Mouse (Mus musculus) forebrain, embryonic 13.5 days (tissue): ENCODE measurements around the gene Arhgap15. TPM values are rescaled to one million over a fixed set of nuclear protein-coding genes. Genes with fewer than 3 reads are reported as not detected.

Experiments
- ATAC-seq: fragments of 200-750 bp; cut with Nextera tagmentation; 2 replicates; pipeline ENCODE4 v1.8.0; 2017
- H3K27ac ChIP-seq: fragments of 300-500 bp; sonication (generic); 2 replicates; pipeline ENCODE4 v1.5.1; 2015; ENCODE audit warnings: inconsistent platforms, mild to moderate bottlenecking, moderate library complexity
- H3K27me3 ChIP-seq: fragments of 300-500 bp; sonication (generic); 2 replicates; pipeline ENCODE4 v1.6.1; 2015; ENCODE audit warnings: mild to moderate bottlenecking, inconsistent platforms
- H3K36me3 ChIP-seq: fragments of 300-500 bp; sonication (generic); 2 replicates; pipeline ENCODE4 v1.6.1; 2015; ENCODE audit warnings: mild to moderate bottlenecking, inconsistent platforms; ENCODE audit not compliant: poor library complexity, severe bottlenecking
- H3K4me1 ChIP-seq: fragments of 300-500 bp; sonication (generic); 2 replicates; pipeline ENCODE4 v1.6.1; 2015; ENCODE audit warnings: inconsistent platforms
- H3K4me2 ChIP-seq: fragments of 300-500 bp; sonication (generic); 2 replicates; pipeline ENCODE4 v1.6.1; 2015; ENCODE audit warnings: inconsistent platforms, mild to moderate bottlenecking, moderate library complexity
- H3K4me3 ChIP-seq: fragments of 300-500 bp; sonication (generic); 2 replicates; pipeline ENCODE4 v1.5.1; 2015; ENCODE audit warnings: mild to moderate bottlenecking, inconsistent platforms
- H3K9ac ChIP-seq: fragments of 300-500 bp; sonication (generic); 2 replicates; pipeline ENCODE4 v1.6.1; 2015; ENCODE audit warnings: mild to moderate bottlenecking, inconsistent platforms
- H3K9me3 ChIP-seq: fragments of 300-500 bp; sonication (generic); replicated peaks from 2 replicates; pipeline ENCODE4 v1.6.1; 2016; ENCODE audit warnings: inconsistent platforms
- WGBS: fragments of 180-500 bp; shearing (Covaris S2); methylation state at CpG from one replicate; pipeline ENCODE4 v1.1.7; 2015; 5-methylcytosine and 5-hydroxymethylcytosine counted together
- polyA plus RNA-seq: library from polyadenylated mRNA; unstranded; fragments of >200 nt; fragmentation: Nextera tagmentation; extraction: Ambion mirVana; gene quantifications from 2 replicates; pipeline ENCODE4 v1.2.1, GENCODE M21; 2015

Arhgap15 gene
- polyA plus RNA-seq, 1 experiment from 2014 or later: 0.68 TPM

DNA sequence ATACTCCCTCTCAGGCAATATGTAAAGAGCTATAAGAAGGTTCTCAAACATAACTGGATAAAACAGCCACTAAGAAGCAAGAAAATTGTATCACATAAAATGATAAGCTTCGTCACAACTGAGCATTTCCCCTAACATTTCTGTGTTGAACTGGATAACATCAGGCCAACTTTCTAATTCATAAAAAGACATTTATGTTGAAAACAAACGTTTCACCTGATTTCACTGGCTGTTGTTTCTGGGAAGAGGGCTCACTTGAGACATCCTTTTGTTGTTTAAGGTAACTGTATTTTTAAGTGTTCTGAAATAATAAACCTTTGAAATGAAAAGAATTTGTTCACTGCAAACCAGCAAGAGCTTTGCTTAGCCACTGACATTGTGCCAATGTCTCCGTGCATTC lies 697 bp downstream of the Arhgap15 start:
- WGBS: 83% methylated on average over 3 of the region's 3 CpGs
- H3K27ac ChIP-seq: no peak overlapping the region
- no peak overlapping the region for H3K4me3 ChIP-seq
- no peaks in the 10 kb centered on the region for H3K27me3 ChIP-seq
- no peak overlapping the region for H3K9ac ChIP-seq
- no peaks in the 10 kb centered on the region for H3K4me1 ChIP-seq
- H3K9me3 ChIP-seq: no peaks in the 10 kb centered on the region
- no peaks in the 10 kb centered on the region for H3K36me3 ChIP-seq
- ATAC-seq: no peak
- no peak overlapping the region for H3K4me2 ChIP-seq

DNA sequence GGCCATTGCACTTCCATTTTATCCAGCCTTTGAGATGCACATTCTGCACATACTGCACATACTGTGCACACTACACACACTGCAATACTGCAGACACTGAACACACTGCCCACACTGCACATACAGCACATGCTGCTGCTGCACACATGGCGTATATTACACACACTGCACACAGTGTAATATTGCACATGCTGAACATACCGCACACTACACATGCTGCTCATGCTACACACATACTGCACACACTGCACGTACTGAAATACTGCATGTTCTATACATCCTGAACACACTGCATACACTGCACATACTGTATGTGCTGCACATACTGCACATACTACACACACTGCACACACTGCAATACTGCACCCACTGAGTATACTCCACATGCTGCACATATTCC lies 7.3 kb downstream of the Arhgap15 start:
- ATAC-seq: no peak
- H3K9ac ChIP-seq: no peak overlapping the region
- whole genome bisulfite sequencing: 95% methylated on average over 3 of the region's 3 CpGs
- no peaks in the 10 kb centered on the region for H3K27me3 ChIP-seq
- H3K4me2 ChIP-seq: no peak overlapping the region
- H3K9me3 ChIP-seq: no peaks in the 10 kb centered on the region
- no peak overlapping the region for H3K27ac ChIP-seq
- no peaks in the 10 kb centered on the region for H3K36me3 ChIP-seq
- H3K4me3 ChIP-seq: no peak overlapping the region
- H3K4me1 ChIP-seq: no peaks in the 10 kb centered on the region

DNA sequence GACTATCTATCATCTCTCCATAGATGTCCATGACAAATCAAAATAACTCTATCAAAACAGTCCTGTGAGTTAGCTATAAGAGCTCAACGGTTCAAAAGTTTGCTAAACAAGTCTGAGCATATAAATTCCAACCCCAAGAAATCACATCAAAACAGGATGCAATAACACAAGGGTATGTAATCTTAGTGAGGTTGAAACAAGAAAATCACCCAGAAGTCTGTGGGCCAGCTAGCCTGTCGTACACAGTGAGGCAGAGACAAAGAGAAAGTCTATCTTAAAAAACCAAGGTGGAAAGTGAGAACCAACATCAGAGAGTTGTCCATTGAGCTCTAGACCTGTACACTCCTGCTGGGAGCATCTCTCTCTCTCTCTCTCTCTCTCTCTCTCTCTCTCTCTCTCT lies 8.0 kb downstream of the Arhgap15 start:
- Histone ChIP-seq H3K4me3 (no peak overlapping the region), H3K27me3 (no peaks in the 10 kb centered on the region), H3K9ac (no peak overlapping the region), H3K9me3 (no peaks in the 10 kb centered on the region), H3K4me1 (no peaks in the 10 kb centered on the region), H3K36me3 (no peaks in the 10 kb centered on the region), H3K27ac (no peak overlapping the region), H3K4me2 (no peak overlapping the region)
- ATAC-seq: no peak
- 91% methylated on average over 2 of the region's 2 CpGs for WGBS

DNA sequence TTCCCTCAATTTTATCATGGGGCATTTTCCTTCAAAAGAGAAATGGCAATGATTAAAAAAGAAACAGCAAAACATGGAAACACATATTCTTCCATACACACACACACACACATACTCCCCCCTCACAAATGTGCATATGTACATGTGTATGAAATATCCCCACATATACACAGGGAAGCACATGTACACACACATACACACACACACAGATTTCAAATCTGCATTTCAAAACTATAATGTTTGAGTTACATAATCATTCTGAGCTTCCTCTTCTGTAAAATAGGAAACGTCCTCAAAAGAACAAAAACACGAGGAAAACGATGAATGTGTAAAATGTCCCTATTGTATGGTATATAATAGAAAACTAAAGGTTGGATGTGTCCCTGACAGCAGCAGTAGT lies 13.1 kb downstream of the Arhgap15 start:
- WGBS: 71% methylated on average over 3 of the region's 3 CpGs
- no peaks in the 10 kb centered on the region for H3K4me1 ChIP-seq
- no peak overlapping the region for H3K4me3 ChIP-seq

DNA sequence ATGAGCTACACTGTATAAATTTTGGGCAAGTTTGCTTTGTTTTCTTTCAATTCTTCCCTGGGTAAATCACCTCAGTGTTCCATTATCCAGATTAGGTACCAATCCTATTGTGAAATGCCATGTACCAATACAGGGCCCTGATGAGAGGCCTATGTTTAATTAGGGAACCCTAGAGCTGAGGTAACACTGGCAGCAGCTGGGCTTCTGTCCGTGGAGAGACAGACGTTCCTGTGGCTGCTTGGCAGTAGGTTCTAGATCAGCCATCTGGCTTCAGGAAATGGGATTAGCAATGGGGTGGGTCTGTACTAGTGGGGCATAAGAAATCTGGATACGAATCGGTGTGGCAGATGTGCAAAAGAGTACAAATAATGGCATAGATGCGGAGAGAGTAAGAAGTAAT lies 14.7 kb downstream of the Arhgap15 start:
- no peak overlapping the region for H3K27ac ChIP-seq
- 66% methylated on average over 5 of the region's 5 CpGs for WGBS
- no peak for ATAC-seq

More for the DNA sequence above, 13.1 kb downstream of the Arhgap15 start:
- H3K36me3 ChIP-seq: no peaks in the 10 kb centered on the region
- no peak overlapping the region for H3K4me2 ChIP-seq
- no peak overlapping the region for H3K9ac ChIP-seq
- H3K9me3 ChIP-seq: no peaks in the 10 kb centered on the region
- no peak overlapping the region for H3K27ac ChIP-seq
- no peak for ATAC-seq
- H3K27me3 ChIP-seq: no peaks in the 10 kb centered on the region

DNA sequence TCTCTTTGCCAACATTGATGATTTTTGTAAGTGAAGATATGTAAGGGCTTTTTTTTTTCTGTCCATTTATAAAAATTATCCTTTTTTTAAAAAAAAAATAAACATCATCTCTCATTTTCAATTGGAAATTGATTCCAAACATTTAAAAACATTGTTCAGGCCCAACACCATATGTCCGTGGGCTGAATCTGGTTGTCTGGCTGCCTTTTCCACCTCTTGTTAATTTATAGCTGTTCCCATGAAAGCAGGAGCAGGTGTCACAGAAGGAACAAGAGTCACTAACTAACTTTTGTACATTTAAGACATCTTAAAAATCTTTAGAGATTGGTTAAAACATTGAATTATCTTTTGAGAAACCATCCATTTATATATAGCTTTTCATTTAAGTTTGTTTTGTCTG lies 15.8 kb downstream of the Arhgap15 start:
- no peak overlapping the region for H3K9ac ChIP-seq
- no peak overlapping the region for H3K27ac ChIP-seq
- no peak overlapping the region for H3K4me2 ChIP-seq
- H3K4me1 ChIP-seq: no peaks in the 10 kb centered on the region
- no peaks in the 10 kb centered on the region for H3K27me3 ChIP-seq
- WGBS: 83% methylated on average over 1 of the region's 1 CpGs
- no peaks in the 10 kb centered on the region for H3K36me3 ChIP-seq
- H3K4me3 ChIP-seq: no peak overlapping the region
- no peaks in the 10 kb centered on the region for H3K9me3 ChIP-seq
- ATAC-seq: no peak

More for the DNA sequence above, 14.7 kb downstream of the Arhgap15 start:
- Histone ChIP-seq H3K36me3 (no peaks in the 10 kb centered on the region), H3K4me3 (no peak overlapping the region), H3K9me3 (no peaks in the 10 kb centered on the region), H3K27me3 (no peaks in the 10 kb centered on the region), H3K9ac (no peak overlapping the region), H3K4me1 (no peaks in the 10 kb centered on the region), H3K4me2 (no peak overlapping the region)

DNA sequence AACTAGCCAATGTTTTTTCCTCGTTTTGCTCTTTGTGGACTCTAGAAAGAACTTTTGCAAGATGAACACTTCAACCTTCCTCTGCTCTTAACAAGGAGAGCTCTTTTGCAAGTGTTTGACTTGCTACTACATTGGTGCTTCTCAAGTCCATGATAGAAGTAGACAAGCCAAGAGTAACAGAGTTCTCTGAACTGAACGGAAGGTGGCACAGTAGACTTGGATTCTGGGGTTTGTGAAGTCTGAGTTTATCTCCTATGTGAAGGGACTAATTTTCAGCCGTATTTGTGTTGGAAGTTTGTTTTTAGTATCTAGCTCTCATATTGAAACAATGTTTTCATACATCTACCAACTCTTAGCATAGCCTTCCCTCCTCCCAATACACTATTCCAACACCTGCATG lies 17.6 kb downstream of the Arhgap15 start:
- 91% methylated on average over 3 of the region's 3 CpGs for WGBS
- H3K9me3 ChIP-seq: no peaks in the 10 kb centered on the region
- no peaks in the 10 kb centered on the region for H3K36me3 ChIP-seq
- 0 out of 2 replicates have a peak, but pooled peaks cover 1% of the 10 kb centered on the region for H3K27me3 ChIP-seq
- no peak overlapping the region for H3K9ac ChIP-seq
- H3K4me2 ChIP-seq: no peak overlapping the region
- no peak overlapping the region for H3K27ac ChIP-seq
- no peaks in the 10 kb centered on the region for H3K4me1 ChIP-seq
- H3K4me3 ChIP-seq: no peak overlapping the region
- ATAC-seq: no peak

DNA sequence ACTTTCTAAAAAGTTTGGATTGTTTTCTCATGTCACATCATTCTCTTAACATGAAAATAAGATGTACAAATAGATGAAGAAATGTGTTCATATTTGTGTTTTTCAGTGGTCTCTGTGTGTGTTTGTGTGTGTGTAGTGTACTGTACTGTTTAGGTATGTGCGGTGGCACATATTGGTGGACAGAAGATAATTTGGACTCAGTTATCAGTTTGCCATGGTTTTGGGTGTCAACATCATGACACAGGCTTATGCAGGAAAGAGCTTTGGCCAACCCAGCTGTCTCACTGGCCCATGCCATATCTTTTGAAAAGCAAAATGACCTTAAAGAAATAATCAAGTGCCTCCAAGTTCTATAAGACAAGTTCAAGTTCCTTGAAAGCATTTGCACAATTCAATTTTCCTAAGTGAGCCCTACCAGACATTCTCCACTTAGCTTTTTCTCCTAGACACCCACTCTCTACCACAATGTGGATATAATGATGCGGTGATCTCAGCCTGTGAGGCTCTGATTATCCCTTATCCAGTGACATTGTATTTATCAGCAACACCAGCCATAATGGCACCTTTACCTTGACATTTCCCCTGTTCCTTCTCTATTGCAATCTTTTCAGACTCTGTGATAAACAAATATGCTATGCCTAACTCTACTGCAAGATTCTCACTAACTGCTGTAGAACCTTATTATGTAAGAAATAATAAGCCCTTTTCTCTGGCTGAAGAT lies 21.4 kb downstream of the Arhgap15 start:
- H3K9ac ChIP-seq: no peak overlapping the region
- H3K27ac ChIP-seq: no peak overlapping the region
- H3K4me1 ChIP-seq: no peaks in the 10 kb centered on the region
- no peak overlapping the region for H3K4me2 ChIP-seq
- peaks cover 8% of the 10 kb centered on the region; the same call in 1 of the 2 replicates for H3K27me3 ChIP-seq
- H3K4me3 ChIP-seq: no peak overlapping the region
- no peaks in the 10 kb centered on the region for H3K9me3 ChIP-seq
- H3K36me3 ChIP-seq: no peaks in the 10 kb centered on the region
- 97% methylated on average over 2 of the region's 2 CpGs for WGBS
- no peak for ATAC-seq

DNA sequence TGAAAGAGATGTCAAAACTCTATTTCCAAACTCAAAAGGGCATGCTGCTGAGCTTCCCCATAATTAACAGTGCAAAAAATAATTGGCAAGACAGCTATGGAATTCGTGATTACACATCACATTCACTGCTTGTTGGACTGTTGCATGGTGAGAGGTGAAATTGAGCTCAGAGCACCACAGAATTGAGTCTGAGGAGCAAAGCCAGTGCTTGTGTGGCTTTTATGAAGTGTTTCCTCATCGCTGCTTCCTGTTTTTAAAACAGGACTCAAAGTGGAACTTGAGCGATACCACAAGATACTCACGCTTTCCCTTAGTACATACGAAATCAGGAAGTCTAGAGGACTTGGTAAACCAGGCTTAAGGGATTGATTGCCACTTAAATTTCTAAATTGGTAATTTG lies 24.0 kb downstream of the Arhgap15 start:
- ATAC-seq: no peak
- WGBS: 87% methylated on average over 5 of the region's 5 CpGs
- H3K4me3 ChIP-seq: no peak overlapping the region
- peaks cover 18% of the 10 kb centered on the region for H3K27me3 ChIP-seq
- no peak overlapping the region for H3K4me2 ChIP-seq
- H3K4me1 ChIP-seq: no peaks in the 10 kb centered on the region
- no peak overlapping the region for H3K9ac ChIP-seq
- no peaks in the 10 kb centered on the region for H3K36me3 ChIP-seq
- H3K27ac ChIP-seq: no peak overlapping the region
- no peaks in the 10 kb centered on the region for H3K9me3 ChIP-seq

DNA sequence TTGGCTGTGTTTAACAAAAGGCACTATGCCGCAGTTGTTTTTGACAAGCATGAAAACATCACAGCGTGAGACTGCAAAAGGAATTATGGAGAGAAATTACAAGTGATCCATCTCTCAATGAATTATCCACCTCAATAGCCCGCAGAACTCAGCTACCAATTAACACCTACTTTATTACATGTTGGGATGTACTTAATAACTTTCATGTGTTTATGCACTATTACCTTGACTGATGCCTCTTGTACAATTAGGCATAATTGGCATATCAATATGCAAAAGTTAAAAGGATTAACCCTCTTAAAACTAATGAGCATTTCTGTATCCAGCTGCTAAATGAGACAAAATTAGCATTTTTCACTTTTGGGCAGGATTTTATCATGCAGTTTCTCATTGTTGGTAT lies 33.5 kb downstream of the Arhgap15 start:
- Histone ChIP-seq H3K27ac (no peak overlapping the region), H3K4me2 (no peak overlapping the region), H3K4me1 (peaks cover 17% of the 10 kb centered on the region), H3K27me3 (peaks cover 68% of the 10 kb centered on the region), H3K4me3 (no peak overlapping the region), H3K36me3 (no peaks in the 10 kb centered on the region), H3K9ac (no peak overlapping the region), H3K9me3 (no peaks in the 10 kb centered on the region)
- ATAC-seq: no peak
- WGBS: 37% methylated on average over 3 of the region's 3 CpGs

DNA sequence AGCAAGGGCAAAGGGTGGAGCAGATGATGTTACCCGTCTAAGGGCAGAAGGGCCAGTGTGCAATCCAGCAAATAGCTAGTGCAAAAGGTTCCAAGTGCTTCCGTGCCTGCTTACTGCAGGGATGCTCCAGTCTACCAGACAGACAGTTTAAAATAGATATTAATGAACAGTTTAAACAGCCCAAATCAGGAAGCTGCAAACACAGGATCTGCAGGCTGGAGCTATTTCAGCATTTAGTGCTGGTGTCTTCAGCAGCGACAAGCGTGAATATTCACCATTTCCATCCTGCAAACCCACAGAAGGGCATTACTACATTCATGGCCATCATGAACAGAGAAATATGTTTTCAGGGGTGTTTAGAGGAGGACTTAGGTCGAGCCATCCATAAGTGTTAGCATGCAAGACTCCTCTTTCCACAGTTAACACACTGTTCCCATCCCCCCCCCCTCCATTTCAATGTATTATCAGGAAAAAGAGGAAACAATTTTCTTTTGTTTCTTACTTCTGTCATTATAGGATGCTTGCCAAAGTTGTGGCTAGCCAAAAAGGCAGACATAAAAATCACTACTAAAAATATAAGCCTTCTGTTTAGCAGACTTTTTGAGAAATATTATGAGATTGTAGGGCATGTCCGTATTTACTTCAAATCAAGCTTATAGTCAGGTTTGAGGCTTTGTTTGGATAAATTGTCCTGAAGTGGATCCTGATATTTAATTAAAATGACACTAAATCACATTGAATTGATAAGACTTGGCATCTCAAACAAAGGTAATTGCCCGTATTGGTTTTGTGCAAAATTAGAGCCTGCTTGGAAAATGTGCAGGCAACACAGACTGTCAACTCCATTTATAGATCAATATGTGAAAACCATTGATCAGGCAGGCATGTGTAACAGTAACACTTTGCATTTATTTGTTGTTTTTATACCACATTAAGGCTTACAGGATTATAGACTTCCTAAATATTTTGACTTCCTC lies 35.4 kb downstream of the Arhgap15 start:
- ATAC-seq: no peak
- 76% methylated on average over 7 of the region's 7 CpGs for WGBS
- H3K4me3 ChIP-seq: no peak overlapping the region

DNA sequence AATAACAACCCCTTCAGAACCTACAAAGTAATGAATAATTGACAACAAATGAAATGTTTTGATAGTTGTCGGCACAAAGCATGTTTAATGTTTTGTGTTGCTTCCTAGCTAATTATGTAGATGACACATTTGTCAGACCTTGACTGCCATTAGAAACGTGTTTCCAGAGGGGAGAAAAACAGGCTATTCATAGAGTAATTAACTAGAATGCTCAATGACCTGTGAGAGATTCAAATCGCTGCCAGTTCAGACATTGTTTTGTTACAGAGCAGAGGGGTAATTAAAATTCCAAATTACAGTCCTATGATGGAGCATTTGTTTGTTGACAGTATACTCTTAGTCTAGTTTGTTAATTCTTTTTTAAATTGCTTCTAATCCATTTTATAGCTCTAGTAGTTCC lies 37.5 kb downstream of the Arhgap15 start:
- WGBS: 5% methylated on average over 3 of the region's 3 CpGs
- peaks cover 26% of the 10 kb centered on the region for H3K4me1 ChIP-seq
- peak; percentile 57; the same call in 1 of the 2 replicates for ATAC-seq

More for the DNA sequence above, 35.4 kb downstream of the Arhgap15 start:
- Histone ChIP-seq H3K36me3 (no peaks in the 10 kb centered on the region), H3K4me1 (peaks cover 24% of the 10 kb centered on the region), H3K9me3 (no peaks in the 10 kb centered on the region), H3K9ac (no peak overlapping the region), H3K4me2 (no peak overlapping the region), H3K27ac (no peak overlapping the region), H3K27me3 (peaks cover 79% of the 10 kb centered on the region)

More for the DNA sequence above, 37.5 kb downstream of the Arhgap15 start:
- no peaks in the 10 kb centered on the region for H3K9me3 ChIP-seq
- no peak overlapping the region for H3K4me3 ChIP-seq
- H3K9ac ChIP-seq: no peak overlapping the region
- H3K27me3 ChIP-seq: peaks cover 84% of the 10 kb centered on the region
- no peak overlapping the region for H3K27ac ChIP-seq
- no peaks in the 10 kb centered on the region for H3K36me3 ChIP-seq
- H3K4me2 ChIP-seq: no peak overlapping the region
